Mouse (Mus musculus): ENCODE data around the gene Taf1c. TPM values are rescaled to one million over a fixed set of nuclear protein-coding genes. Genes with fewer than 3 reads are reported as not detected.

Gene Taf1c
- polyA plus RNA-seq, 1 experiment from 2014 or later, result 15.1 TPM

DNA sequence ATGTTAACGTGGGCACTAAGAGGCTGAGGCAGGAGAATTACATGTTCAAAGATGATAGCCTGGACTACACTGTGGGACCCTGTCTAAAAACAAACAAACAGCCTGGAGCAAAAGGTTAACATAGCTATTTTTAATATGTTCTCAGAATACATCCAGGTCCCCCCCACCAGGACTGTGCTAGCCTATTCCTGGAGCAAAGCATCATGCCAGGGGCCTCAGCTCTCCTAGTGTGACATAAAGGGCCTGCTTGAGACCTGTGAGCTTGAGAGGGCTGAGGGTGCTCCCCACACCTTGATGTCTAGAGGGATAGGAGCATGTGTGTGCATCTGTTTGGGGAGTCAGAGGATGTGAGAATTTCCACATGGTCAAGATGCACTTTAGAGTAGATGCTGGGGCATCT, 18.7 kb upstream of the Taf1c start:
- no peak overlapping the region for H3K9ac ChIP-seq (replicated peaks)
- no peaks in the 10 kb centered on the region for H3K27me3 ChIP-seq
- no peaks in the 10 kb centered on the region for H3K9me3 ChIP-seq
- no peak overlapping the region for H3K4me3 ChIP-seq (replicated peaks)
- ATAC-seq (ENCODE audit: insufficient number of reproducible peaks, insufficient read depth, low FRiP score, low TSS enrichment, low read depth), result no peak
- H3K4me2 ChIP-seq, result no peak overlapping the region
- H3K4me1 ChIP-seq (replicated peaks), result peaks cover 8% of the 10 kb centered on the region
- no peaks in the 10 kb centered on the region for H3K36me3 ChIP-seq
- H3K27ac ChIP-seq, result no peak overlapping the region
- WGBS, result 76% methylated on average over 1 of the region's 1 CpGs

DNA sequence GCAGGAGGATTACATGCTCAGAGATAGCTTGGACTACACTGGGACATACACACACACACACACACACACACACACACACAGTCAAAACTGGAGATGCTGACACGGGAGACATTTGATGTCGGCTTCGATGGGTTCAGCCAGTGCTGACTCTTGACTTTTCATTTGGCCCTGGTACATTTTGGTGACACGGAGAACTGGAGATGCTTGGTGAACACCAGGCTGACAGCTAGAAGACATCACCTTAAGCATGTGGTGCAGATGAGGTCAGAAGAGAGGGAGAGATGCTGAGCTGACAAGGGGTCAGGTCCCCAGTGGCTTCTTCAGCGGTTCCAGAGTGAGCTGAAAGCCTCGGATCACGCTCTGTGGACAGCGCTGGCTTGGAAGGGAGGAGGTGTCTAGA, 18.0 kb upstream of the Taf1c start:
- Histone ChIP-seq H3K4me3 (replicated peaks) (no peak overlapping the region), H3K36me3 (no peaks in the 10 kb centered on the region), H3K27ac (no peak overlapping the region), H3K9ac (replicated peaks) (no peak overlapping the region), H3K27me3 (no peaks in the 10 kb centered on the region), H3K4me1 (replicated peaks) (peaks cover 6% of the 10 kb centered on the region), H3K9me3 (no peaks in the 10 kb centered on the region), H3K4me2 (no peak overlapping the region)
- no peak for ATAC-seq (ENCODE audit: insufficient number of reproducible peaks, insufficient read depth, low FRiP score, low TSS enrichment, low read depth)
- WGBS, result 89% methylated on average over 8 of the region's 8 CpGs

DNA sequence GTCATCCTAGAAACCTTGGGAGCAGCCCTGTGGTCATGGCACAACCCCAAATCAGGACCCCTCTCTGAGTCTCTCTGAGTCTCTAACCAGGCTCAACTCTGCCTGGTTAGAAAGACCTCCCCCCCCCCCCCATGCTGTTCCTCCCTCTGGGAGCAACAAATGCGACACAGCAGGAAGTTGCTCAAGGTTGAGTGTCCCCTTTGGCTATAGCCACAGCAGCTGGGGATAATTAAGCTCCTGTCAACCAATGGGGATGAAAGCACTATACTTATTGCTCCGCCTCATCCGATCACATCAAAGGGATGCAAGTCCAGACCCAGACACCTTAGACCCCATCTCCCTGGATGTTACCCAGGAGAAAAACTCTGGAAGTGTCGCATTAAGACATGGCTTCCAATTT, 17.5 kb upstream of the Taf1c start:
- 34% methylated on average over 4 of the region's 4 CpGs for WGBS
- no peak overlapping the region for H3K4me3 ChIP-seq (replicated peaks)
- peaks cover 1% of the 10 kb centered on the region for H3K4me1 ChIP-seq (replicated peaks)
- H3K4me2 ChIP-seq, result no peak overlapping the region
- H3K9me3 ChIP-seq, result no peaks in the 10 kb centered on the region
- no peak overlapping the region for H3K9ac ChIP-seq (replicated peaks)
- H3K36me3 ChIP-seq, result no peaks in the 10 kb centered on the region
- no peaks in the 10 kb centered on the region for H3K27me3 ChIP-seq
- no peak overlapping the region for H3K27ac ChIP-seq
- no peak for ATAC-seq (ENCODE audit: insufficient number of reproducible peaks, insufficient read depth, low FRiP score, low TSS enrichment, low read depth)

DNA sequence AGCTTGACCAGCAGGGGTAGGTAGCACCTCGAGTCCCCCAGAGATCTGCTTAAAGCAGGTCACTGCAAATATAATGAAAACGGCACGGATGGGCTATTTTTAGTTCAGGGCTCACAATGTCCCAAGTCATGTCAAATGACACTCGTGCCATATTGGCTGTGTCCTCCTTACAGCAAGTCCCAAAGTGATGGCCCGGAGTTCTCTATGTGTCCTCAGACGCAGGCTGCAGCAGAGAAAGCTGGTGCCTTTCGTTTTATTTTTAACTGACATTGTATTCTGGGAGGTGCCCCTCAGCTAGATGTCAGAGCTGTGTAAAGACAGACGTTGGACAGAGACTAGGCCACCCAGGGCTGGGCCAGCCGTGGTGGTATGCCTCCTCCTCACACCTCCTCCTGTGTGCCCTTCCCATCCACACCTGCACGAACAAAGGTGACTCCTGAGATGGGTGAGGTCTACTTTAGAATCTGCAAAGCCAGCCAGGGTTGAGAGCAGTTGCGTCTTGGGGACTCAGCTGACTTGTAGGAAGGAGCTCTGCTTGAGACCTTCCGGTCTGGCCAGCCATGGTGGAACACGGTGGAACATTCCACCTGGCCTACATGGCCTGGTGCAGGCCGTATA, 15.9 kb upstream of the Taf1c start:
- Histone ChIP-seq H3K9ac (replicated peaks) (no peak overlapping the region), H3K9me3 (no peaks in the 10 kb centered on the region), H3K36me3 (no peaks in the 10 kb centered on the region), H3K4me1 (replicated peaks) (no peaks in the 10 kb centered on the region), H3K4me2 (no peak overlapping the region), H3K27ac (no peak overlapping the region), H3K27me3 (no peaks in the 10 kb centered on the region), H3K4me3 (replicated peaks) (no peak overlapping the region)
- ATAC-seq (ENCODE audit: insufficient number of reproducible peaks, insufficient read depth, low FRiP score, low TSS enrichment, low read depth), result no peak
- WGBS, result 85% methylated on average over 14 of the region's 14 CpGs

DNA sequence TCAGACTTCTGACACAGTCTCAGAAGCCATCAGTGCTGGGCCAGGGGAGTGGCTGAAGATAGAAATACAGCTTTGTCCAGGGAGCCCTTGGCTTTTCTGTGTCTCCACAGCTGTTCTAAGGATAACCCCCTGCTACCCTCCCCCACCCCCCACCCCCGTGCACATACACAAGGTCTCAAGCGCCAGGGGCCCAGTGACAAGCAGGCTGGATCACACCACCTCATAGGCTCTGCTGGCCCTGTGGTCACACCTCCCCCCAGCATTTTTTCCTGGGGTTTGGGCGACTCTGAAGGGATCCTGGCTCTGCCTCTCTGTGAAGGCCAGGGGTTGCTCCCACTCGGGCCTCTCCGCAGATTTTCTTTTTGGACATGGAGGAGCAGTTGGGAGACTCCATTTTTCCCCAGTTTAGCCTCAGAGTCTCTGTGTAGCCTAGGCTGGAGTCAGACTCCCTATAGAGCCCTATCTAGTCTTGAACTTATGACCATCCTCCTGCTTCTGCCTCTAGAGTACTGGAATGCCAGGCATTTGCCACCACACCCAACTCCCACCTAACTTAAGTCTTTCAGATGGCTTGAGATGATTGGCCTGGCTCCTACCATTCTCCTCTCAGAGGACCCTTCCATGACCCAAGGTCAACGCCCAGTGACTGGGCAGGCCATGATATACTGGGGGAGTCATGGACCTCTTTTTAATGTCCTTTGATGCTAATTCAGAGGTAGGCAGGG, 15.3 kb upstream of the Taf1c start:
- Histone ChIP-seq H3K4me1 (replicated peaks) (no peaks in the 10 kb centered on the region), H3K27ac (no peak overlapping the region), H3K4me3 (replicated peaks) (no peak overlapping the region), H3K4me2 (no peak overlapping the region), H3K27me3 (no peaks in the 10 kb centered on the region), H3K9me3 (no peaks in the 10 kb centered on the region), H3K36me3 (no peaks in the 10 kb centered on the region), H3K9ac (replicated peaks) (no peak overlapping the region)
- no peak for ATAC-seq (ENCODE audit: insufficient number of reproducible peaks, insufficient read depth, low FRiP score, low TSS enrichment, low read depth)
- WGBS, result 76% methylated on average over 6 of the region's 6 CpGs

DNA sequence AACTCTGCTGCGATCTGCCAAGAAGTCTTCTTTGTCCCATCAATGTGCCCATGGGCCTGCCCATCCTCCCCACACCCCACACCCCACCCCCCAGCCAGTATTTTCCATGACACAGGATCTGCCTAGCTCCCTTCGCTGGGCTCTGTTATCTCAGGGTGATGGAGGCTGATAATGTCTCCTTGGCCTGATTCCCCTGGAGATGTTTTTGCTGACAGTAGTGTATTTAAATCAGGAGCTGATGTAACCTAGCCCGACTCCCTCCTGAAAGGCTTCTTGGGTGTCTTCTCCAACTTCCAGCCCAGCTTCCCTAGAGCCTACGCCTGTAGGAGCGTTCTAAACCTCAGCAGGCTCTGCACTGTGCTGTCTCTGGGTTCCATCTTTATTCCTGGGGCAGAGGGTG, 13.9 kb upstream of the Taf1c start:
- H3K4me1 ChIP-seq (replicated peaks), result no peaks in the 10 kb centered on the region
- 74% methylated on average over 5 of the region's 5 CpGs for WGBS
- no peak overlapping the region for H3K4me2 ChIP-seq
- no peaks in the 10 kb centered on the region for H3K9me3 ChIP-seq
- 0 out of 2 replicates have a peak, but pooled peaks cover 6% of the 10 kb centered on the region for H3K27me3 ChIP-seq
- H3K9ac ChIP-seq (replicated peaks), result no peak overlapping the region
- H3K4me3 ChIP-seq (replicated peaks), result no peak overlapping the region
- no peaks in the 10 kb centered on the region for H3K36me3 ChIP-seq
- H3K27ac ChIP-seq, result no peak overlapping the region
- no peak for ATAC-seq (ENCODE audit: insufficient number of reproducible peaks, insufficient read depth, low FRiP score, low TSS enrichment, low read depth)

DNA sequence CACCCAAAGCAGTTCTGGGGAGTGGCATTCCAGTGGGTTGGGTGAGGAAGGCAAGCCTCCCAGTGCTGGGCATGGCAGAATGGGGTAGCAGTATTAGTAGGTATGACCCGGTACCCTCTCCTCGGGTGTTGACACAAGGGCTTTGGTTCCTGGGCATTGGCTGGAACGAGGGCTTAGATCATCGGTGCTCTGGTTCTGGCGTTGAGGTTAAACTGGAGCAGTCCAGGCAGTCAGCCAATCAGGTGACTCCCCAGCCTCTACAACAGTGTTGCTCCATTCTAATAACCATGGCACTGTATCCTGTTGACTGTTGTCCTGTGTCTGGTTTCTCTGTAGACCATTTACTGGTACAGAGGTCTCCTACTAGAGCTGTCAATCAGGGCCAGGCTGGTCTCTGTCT, 12.6 kb upstream of the Taf1c start:
- Histone ChIP-seq H3K4me1 (replicated peaks) (no peaks in the 10 kb centered on the region), H3K9me3 (no peaks in the 10 kb centered on the region), H3K9ac (replicated peaks) (no peak overlapping the region), H3K27ac (no peak overlapping the region), H3K4me2 (no peak overlapping the region), H3K27me3 (0 out of 2 replicates have a peak, but pooled peaks cover 7% of the 10 kb centered on the region), H3K36me3 (no peaks in the 10 kb centered on the region), H3K4me3 (replicated peaks) (no peak overlapping the region)
- WGBS, result 86% methylated on average over 5 of the region's 5 CpGs
- no peak for ATAC-seq (ENCODE audit: insufficient number of reproducible peaks, insufficient read depth, low FRiP score, low TSS enrichment, low read depth)

DNA sequence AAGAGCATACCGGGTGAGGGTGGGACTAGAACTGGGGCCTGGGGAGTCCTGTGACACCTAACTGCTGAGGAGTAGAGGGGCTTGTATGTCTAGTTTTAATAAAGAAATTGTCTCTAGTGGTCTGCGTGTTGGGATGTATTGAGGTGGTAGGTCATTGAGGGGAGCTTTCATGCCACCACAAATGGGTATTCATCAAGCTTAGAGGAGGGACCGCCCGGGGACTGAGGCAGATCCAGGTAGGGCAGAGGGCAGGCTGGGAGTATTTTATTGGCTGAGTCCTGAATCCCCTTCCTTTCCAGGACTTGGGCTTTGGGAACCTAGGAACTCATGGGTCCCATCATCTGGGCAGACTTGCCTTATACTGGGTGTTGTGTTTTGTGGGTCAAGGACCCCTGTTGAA, 11.8 kb upstream of the Taf1c start:
- no peak overlapping the region for H3K4me2 ChIP-seq
- ATAC-seq (ENCODE audit: insufficient number of reproducible peaks, insufficient read depth, low FRiP score, low TSS enrichment, low read depth), result no peak
- no peak overlapping the region for H3K27ac ChIP-seq
- no peak overlapping the region for H3K4me3 ChIP-seq (replicated peaks)
- H3K9ac ChIP-seq (replicated peaks), result no peak overlapping the region
- H3K36me3 ChIP-seq, result no peaks in the 10 kb centered on the region
- WGBS, result 90% methylated on average over 4 of the region's 4 CpGs
- H3K27me3 ChIP-seq, result 0 out of 2 replicates have a peak, but pooled peaks cover 7% of the 10 kb centered on the region
- H3K9me3 ChIP-seq, result no peaks in the 10 kb centered on the region
- H3K4me1 ChIP-seq (replicated peaks), result no peaks in the 10 kb centered on the region

DNA sequence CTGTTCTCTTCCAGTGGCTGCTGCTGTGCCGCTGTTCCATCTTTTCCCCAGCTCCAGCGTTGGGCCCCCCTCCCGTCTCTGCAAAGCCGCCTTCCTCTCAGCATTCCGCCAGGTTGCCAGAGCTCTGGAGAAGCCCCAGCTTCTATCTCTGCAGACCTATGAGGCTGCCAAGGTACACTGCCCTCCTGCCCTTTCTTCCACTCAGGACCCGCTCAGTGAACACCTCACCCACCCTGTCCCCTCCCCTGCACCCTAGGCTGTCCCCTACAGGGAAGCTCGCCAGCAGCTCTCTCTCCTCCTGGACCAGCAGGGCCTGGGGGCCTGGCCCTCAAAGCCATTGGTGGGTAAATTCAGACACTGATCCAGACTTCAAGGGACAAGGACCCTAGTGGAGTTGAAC, 11.3 kb upstream of the Taf1c start:
- Histone ChIP-seq H3K27me3 (0 out of 2 replicates have a peak, but pooled peaks cover 7% of the 10 kb centered on the region), H3K9ac (replicated peaks) (no peak overlapping the region), H3K4me1 (replicated peaks) (no peaks in the 10 kb centered on the region), H3K4me2 (no peak overlapping the region), H3K36me3 (no peaks in the 10 kb centered on the region), H3K27ac (no peak overlapping the region), H3K4me3 (replicated peaks) (no peak overlapping the region), H3K9me3 (no peaks in the 10 kb centered on the region)
- 69% methylated on average over 7 of the region's 7 CpGs for WGBS
- ATAC-seq (ENCODE audit: insufficient number of reproducible peaks, insufficient read depth, low FRiP score, low TSS enrichment, low read depth), result no peak

DNA sequence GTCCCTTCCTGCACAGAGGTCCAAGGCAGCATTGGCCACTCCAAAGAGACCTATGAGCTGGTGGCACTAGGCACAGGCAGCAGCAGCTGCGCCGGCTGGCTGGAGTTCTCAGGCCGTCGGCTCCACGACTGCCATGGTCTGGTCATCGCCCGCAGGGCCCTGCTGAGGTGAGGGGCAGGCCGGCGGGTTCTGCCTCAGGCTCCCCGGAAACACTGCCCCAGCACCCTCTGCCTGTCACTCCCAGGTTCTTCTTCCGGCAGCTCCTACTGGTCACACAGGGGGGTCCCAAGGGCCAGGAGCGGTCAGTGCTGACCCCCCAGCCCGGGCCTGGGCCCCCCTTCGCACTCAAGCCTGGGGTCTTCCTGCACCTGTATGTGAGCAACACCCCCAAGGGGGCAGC, 10.1 kb upstream of the Taf1c start:
- Histone ChIP-seq H3K4me3 (replicated peaks) (no peak overlapping the region), H3K27me3 (0 out of 2 replicates have a peak, but pooled peaks cover 7% of the 10 kb centered on the region), H3K4me2 (no peak overlapping the region), H3K9me3 (no peaks in the 10 kb centered on the region), H3K36me3 (no peaks in the 10 kb centered on the region), H3K9ac (replicated peaks) (no peak overlapping the region), H3K27ac (no peak overlapping the region), H3K4me1 (replicated peaks) (no peaks in the 10 kb centered on the region)
- WGBS, result 67% methylated on average over 14 of the region's 14 CpGs
- no peak for ATAC-seq (ENCODE audit: insufficient number of reproducible peaks, insufficient read depth, low FRiP score, low TSS enrichment, low read depth)

DNA sequence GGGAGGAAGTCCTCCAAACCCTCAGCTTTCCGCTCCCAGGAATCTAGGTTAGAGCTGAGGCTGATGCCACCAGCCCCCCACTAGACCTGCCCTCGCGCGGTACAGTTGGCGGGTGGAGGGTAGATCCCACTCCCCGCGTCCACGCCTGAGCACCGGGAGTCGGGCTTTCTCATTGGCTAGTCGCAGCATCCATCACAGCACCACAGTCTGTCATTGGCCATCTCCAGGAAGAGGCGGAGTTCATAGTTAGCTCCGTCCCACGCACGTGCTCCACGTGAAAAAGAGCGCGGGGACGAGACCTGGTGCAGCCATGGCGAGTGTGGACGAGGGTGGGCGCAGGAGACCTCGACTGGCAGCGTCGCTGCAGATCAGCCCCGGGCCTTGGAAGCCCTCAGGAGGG, 7.4 kb upstream of the Taf1c start, which contains the start of gene Adad2:
Gene Adad2 (plus strand): TSS at position 277 of the 400 bp plus-strand sequence.
- Histone ChIP-seq H3K9me3 (peaks cover 5% of the 10 kb centered on the region), H3K9ac (replicated peaks) (no peak within 1 kb of the TSS), H3K4me1 (replicated peaks) (no peaks in the 10 kb centered on the region), H3K36me3 (no peaks in the 10 kb centered on the region), H3K27ac (no peak within 1 kb of the TSS), H3K27me3 (0 out of 2 replicates have a peak, but pooled peaks cover 7% of the 10 kb centered on the region), H3K4me3 (replicated peaks) (no peak within 1 kb of the TSS), H3K4me2 (no peak within 1 kb of the TSS)
- WGBS, result 82% methylated on average over 26 of the region's 26 CpGs
- ATAC-seq (ENCODE audit: insufficient number of reproducible peaks, insufficient read depth, low FRiP score, low TSS enrichment, low read depth), result no peak

DNA sequence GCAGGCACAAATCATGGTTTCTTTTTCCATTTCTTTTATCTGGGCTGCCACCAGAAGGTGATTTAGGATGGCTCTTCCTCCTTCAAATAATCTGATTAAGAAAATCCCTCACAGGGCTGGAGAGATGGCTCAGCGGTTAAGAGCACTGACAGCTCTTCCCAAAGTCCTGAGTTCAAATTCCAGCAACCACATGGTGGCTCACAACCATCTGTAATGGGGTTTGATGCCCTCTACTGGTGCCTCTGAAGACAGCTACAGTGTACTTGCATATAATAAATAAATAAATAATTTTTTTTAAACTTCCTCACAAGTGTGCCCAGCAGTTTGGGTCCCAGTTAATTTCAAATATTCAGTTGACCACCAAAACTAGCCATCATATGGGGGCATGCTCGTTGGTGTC, 1.2 kb upstream of the Taf1c start:
- no peak overlapping the region for H3K9ac ChIP-seq (replicated peaks)
- H3K9me3 ChIP-seq, result peaks cover 5% of the 10 kb centered on the region
- peaks cover 17% of the 10 kb centered on the region for H3K36me3 ChIP-seq
- no peak overlapping the region for H3K4me2 ChIP-seq
- H3K4me3 ChIP-seq (replicated peaks), result no peak overlapping the region
- H3K4me1 ChIP-seq (replicated peaks), result peaks cover 10% of the 10 kb centered on the region
- no peak overlapping the region for H3K27ac ChIP-seq
- no peak for ATAC-seq (ENCODE audit: insufficient number of reproducible peaks, insufficient read depth, low FRiP score, low TSS enrichment, low read depth)
- WGBS, result 82% methylated on average over 2 of the region's 2 CpGs
- H3K27me3 ChIP-seq, result no peaks in the 10 kb centered on the region
